Mouse (Mus musculus): ENCODE data around the gene Sec14l1.
"Not testable (repeated sequence)": the region's sequence is repeated elsewhere in the genome, so short reads cannot be mapped to it uniquely, and the experiment has no call there.

Sec14l1 gene

DNA sequence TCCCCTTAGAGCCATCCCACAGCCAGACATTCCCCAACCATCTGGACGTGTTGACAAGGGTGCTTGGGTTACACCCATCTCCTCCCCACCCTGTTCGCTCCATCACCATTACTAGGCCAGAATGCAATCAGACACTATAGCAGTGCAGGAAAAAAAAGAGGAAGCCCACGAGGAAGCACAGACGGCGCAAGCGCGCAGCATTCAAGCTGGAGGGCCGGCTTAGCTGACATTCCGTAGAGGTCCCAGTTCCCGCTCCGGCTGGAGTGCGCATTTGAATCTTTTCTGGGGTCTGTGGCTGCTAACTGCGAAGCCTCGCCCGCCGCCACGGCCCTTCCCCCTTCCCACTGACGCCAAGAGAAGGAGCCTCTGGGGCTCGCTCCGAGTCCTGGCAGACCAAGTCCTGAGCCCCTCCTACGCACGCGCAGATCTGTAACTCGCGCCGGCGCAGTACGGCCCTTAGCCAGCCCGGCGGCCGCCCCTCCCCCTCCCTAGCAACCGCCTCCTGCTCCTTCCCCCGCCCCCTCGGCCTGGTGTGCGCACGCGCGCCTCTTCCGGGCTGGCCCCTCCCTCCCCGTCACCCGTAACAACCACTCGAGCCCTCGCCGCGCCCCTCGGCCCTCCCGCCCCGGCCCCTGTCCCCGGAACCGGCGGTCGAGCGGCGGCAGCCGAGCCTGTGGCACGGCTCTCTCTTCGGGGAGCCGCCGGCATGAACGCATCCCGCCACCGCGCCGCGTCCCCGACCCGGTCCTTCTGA, at the start of gene Sec14l1:
Sec14l1 (plus strand) TSS at position 577 of the 754 bp plus-strand sequence.
- DNase-seq (ENCODE audit: low spot score), result peak; percentile 99

DNA sequence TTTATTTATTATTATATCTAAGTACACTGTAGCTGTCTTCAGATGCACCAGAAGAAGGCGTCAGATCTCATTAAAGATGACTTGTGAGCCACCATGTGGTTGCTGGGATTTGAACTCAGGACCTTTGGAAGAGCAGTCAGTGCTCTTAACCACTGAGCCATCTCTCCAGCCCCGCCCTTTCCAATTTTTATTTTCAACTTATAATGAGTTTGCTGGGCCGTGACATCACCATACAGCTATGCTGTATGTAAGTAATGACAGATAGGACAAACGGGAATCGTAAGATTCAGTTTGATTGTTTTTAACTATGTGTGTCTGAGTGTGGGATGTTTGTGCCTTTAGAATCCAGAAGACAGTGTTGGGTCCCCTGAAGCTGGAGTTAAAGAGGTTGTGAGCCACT, 49.4 kb upstream of the Sec14l1 start:
- DNase-seq (ENCODE audit: low spot score), result not testable (repeated sequence)

DNA sequence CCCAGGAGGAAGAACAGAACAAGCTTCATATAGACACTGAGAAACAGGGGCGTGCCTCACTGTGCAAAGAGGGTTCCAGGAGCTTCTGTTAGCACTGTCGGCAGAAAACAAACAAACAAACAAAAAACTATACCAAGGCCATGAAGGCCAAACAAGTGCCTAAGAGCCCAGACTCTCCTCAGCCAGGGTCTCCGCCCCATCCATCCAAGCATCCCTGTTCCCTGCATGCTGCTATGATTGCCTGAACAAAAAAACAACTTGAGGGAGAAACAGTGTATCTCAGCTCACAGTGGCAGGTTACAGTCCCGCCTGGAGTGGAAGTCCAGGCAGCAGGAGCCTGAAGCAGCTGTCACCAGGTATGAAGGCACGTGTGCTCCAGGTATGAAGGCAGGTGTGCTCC, 48.2 kb upstream of the Sec14l1 start:
- no peak for DNase-seq (ENCODE audit: low spot score)

DNA sequence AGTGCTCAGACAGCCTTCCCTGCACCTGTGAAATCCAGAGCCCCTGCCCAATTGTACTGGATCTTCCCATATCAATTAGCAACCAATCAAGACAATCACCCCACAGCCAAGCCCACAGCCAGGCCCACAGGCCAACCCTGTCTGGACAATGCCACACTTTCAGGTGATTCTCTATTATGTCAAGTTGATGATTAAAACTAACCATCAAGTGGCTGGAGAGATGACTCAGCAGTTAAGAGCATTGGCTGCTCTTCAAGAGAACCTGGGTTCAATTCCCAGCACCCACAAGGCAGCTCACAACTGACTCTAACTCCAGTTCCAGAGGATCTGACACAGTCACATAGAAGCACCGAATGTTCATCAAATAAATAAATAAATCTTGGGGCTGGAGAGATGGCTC, 46.6 kb upstream of the Sec14l1 start:
- no peak for DNase-seq (ENCODE audit: low spot score)

DNA sequence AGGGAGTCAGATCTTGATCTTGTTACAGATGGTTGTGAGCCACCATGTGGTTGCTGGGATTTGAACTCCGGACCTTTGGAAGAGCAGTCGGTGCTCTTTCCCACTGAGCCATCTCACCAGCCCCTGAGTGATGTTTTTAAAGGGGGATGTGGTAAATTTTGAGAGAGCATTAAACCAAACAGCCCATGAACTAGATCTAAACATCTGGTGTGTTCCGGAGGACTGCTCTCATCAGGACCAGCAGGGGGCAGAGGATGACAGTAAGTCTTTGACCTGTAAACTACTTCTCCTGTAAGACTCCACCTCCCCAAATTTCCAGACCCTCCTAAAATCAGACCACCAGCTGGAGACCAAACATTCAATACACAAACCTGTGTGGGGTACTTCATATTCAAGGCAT, 45.9 kb upstream of the Sec14l1 start:
- no peak for DNase-seq (ENCODE audit: low spot score)

DNA sequence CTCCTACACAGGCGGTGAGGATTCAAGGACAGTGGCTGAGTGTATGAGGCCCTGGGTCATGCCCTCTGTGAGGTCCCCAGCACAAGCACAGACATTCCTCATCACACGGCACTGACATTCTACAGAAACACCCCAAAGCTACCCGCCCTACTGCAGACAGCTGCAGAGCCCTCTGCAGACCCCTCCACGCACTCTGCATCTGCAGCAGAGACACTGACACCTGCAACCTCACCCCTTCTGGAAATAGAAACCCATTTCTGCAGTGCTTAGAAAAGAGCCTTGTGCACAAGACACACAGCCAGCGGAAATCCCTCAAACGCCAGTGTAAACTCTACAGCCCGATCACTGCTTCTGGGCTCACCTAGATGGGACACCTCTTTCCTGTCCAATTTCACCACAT, 44.3 kb upstream of the Sec14l1 start:
- no peak for DNase-seq (ENCODE audit: low spot score)

DNA sequence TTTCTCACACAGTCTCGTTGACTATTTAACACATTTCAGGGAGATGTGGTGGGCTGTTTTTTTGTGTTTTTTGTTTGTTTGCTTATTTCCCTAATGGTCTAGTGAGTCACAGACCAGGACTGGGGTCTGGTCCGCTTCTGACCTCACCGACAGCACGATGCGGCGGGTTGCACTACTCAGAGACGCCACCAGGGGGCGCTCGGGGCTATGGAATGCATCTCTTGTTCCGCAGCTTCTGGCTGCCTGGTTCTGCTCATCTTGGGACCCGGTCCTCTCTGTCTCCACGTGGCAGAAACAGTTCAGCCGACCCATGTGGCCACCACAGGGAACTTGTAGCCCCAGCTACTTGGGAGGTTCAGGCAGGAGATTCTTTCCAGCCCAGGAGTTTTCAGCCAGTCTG, 42.8 kb upstream of the Sec14l1 start:
- peak; percentile 80 for DNase-seq (ENCODE audit: low spot score)

DNA sequence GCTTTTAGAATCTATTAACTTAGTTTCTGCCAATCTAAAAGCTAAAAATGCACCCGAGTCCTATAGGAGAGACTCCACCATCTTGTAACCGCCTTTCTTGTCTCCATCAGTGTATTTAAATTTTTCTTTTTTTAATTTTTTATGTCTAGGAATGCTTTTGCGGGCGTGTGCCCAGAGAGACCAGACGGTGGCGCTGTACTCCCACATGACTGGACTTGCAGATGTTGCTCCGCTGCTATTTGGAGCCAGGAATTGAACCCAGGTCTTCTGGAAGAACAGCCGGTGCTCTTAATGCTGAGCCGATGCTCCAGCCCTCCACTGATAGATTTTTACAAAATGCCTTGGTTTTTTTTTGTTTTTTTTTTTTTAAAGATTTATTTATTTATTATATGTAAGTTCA, 41.5 kb upstream of the Sec14l1 start:
- no peak for DNase-seq (ENCODE audit: low spot score)

DNA sequence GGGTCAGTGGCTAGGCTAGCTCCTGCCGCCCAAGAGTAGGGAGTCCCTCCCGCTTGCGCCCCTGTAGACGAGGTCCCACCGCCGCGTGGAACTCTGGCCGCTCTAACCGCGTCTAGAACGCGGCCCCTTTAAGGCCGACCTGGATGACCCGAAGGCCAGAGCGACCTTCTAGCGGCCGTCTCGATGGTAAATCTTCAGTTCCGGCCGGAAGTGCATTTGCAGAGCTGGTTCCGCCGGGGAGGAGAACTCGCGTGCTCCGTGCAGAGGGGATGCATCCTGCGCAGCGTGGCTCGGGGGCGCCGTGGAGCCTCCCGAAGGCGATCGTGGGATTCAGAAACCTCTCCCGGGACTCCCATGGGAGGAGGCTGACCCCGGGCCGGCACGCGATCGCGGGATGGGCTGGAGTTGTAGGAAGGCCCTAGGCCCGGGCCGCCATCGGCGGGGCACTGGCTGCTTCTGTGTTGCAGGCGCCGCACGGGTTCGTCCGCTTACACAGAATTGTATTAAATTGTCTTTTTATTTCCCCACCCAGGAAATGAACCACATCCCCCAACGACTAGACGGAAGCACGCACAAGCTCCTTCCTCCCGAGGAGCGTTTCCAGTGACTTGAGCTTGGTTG, 38.3 kb upstream of the Sec14l1 start:
- DNase-seq (ENCODE audit: low spot score), result peak; percentile 89

DNA sequence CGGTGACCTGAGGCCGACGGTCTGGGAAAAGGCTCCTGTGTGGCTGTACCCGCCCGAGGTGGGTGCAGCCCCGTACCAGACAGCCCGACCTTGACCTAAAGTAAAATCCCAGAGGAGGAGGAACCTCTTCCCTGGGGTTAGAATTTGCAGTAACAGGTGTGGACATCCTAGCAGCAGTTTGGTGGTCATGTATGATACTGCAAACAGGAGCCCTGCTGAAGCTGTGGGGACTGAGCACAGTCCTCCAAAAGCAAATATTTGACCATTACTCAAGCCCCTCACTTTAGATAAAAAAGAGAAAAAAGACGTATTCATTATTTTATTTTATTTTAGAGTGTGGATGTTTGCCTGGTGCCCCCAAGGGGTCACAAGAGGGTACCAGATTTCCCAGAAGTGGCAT, 37.7 kb upstream of the Sec14l1 start:
- DNase-seq (ENCODE audit: low spot score), result no peak

DNA sequence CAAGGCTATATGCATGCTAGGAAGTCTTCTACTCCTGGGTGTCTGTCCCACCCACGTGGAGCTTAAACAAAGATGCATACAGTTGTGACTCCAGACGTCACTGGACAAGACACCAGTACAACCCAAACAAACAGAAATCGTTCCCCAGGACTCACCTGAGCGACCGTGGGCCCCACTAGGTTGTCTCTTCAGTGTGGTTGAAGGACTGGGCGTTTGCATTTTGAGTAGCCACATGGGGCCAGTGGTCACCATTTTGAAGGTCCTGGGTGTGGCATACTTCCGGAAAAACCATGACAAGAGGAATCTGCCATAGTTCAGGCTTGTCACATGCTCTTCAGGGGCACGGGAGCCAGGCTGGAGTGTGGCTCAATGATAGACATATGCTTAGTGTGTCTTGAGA, 37.1 kb upstream of the Sec14l1 start:
- DNase-seq (ENCODE audit: low spot score), result no peak

DNA sequence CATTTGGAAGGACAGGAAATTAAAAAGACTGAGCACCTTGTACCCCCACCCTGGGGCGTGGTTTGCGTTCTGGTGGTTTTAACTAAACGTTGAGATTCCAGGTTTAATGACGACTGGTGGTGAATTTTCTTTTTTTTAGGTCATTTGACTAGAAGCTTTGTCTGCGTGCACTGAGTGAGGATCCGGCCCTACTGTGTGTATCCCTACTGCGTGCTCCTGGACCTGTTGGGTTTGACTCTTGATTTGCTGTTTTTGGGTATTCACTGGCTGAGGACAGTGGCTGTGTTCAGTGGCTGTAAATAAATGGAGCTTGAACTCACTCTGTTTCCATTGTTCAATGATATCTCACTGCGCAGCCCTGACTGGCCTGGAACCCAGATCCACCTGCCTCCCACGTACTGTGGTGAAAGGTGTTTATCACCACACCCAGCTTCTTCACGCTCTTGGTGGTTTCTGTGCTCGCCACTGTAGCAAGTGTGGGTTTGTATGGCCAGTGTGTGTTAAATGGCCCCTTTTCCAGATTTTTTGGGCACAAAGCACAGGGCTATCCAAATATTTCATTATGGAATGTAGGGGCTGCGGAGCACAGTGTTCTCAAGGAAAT, 36.2 kb upstream of the Sec14l1 start:
- no peak for DNase-seq (ENCODE audit: low spot score)

DNA sequence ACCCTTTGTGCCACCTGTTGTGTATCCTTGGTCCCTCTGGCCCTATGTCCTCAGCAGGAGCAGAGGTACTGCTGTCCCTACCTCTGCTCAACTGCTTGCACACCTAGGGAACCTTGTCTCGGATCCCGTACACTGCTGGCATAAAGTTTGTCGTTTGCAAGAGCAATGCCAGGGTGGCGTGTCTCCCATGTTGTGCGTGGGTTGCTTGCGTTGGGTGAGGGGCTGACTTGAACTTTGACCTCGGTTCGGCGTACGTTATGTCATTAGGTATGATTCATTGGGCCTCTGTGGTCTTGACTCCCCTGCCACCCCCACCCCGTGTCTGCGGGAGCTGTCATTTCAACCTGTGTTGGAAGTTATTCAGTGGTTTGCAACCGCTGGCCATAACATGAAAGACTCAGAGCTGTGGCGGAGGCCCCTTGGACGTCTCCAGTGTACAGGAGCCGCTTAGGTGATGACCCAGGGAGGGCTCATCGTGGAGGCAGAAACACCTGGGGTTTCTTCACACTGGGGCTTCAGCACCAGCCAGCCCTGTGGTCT, 35.2 kb upstream of the Sec14l1 start:
- no peak for DNase-seq (ENCODE audit: low spot score)

DNA sequence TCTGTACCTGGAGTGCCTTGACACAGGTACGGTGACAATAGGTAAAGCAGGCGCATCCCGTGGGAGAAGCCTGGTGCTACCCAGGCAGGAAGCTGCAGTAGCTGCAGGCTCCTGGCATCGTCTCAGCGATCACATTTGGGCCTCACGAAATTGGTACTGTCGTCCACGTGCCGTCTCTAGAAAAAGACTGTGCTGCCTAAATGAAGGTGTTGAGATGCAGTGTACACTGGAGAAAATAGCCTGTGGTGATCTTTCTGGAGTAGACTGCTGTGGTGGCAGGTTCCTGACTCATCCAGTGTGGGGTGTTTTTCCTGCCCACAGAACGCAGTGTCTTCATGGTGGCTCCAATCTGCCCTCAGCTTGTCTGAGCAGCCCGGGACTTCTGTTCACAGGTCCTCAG, 34.8 kb upstream of the Sec14l1 start:
- no peak for DNase-seq (ENCODE audit: low spot score)

DNA sequence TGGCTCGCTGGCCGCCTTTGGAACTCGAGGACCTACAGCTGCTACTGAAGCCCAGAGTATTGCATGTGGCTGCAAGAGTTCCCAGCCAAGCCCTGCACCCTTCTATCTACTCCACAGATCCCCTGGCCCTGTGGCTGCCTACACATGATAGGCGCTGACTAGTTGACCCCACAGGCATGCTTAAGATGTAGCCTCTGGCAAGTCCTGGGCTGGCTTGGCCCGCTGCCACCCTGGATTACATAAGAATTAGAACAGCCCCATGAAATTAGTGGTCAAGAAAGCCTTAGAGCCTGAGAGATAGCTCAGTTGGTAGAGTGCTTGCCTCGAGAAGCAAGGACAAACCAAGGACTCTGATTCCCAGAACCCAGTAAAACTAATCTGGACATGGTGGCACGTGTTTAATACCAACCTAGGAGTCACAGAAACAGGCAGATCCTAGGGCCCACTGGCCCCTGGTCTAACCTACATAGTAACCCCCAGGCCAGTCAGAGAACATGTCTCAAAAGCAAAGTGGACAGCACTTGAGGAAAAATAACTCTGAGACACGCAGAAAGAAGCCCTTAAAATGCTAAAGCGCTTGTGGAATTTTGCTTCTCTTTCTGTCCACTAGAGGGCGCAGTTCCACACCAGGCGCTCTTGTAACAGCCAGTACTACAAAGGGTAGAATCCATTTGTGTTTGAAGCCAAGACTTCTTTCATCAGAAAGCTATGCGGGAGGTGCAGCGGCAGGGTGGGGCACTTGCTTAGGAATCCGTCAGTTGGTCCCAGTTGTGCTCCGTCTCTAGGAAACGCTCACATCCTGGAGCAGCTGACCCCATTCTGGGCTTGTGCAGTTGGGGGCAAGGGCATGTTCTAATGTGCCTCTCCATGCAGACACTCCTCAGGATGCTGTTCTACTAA, 33.6 kb upstream of the Sec14l1 start:
- peak; percentile 71 for DNase-seq (ENCODE audit: low spot score)

DNA sequence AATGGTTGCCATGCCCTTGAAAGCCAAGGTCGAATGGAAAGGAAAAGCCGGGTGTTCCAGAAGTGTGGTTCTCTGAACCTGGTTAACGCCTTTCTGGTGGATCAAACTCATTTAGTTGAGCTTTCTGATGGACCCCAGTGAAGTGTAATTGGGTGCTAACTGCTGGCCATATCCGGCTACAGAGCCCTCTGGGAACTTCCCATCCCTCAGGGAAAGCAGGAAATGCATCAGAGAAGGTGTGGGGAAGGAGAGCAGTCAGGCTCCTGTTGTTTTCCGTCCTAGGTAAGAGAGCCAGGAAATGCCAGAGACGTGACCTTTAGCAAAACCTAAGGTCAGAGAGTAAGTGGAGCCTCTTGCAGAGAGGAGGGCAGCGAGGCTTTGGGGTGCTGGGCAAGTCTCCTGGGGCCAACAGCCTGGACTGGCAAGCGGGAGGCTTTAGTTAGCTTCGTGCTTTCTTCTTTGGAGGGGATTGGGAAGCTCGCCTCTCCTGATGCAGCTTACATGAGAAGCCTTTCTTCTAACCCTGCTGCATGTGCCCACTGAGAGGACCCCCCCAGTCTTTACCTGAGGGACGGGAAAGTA, 32.5 kb upstream of the Sec14l1 start:
- DNase-seq (ENCODE audit: low spot score), result no peak

DNA sequence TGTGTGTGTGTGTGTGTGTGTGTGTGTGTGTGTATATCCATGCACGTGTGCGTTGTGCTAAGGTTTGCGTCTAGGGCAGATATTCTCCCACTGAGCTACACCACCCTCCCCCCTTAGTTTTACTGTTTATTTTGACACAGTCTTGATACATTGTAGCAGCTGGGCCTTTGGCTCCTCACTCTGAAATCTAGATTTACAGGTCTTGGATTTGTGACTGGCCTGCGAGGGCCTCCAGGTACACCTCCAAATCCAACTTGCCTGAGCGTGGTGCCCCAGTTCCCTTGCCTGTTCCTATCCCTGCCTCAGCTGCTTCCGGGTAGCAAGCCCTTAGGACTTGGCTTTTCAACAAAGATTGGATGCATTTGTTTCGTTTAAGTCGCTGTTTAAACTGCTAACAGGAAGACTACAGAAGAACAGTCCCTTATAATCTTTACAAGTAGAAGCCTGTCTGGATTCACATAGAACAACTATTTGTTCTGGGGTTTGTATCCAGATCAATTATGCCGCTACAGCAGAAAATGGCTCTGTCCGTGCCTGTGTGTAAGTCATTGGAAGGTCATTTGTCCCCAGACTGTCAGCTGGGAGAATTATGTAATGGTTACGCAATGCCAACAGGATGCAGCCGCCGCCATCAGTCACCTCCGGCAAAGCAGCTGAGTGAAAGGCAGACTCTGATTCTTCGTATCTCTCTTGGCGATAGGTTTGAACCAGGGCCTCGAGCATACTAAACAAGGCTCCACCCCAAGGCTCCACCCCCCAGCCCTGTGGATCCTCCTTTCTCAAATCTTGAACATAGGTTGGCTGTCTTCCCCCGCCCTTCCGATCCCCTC, 31.7 kb upstream of the Sec14l1 start:
- DNase-seq (ENCODE audit: low spot score), result peak; percentile 73

DNA sequence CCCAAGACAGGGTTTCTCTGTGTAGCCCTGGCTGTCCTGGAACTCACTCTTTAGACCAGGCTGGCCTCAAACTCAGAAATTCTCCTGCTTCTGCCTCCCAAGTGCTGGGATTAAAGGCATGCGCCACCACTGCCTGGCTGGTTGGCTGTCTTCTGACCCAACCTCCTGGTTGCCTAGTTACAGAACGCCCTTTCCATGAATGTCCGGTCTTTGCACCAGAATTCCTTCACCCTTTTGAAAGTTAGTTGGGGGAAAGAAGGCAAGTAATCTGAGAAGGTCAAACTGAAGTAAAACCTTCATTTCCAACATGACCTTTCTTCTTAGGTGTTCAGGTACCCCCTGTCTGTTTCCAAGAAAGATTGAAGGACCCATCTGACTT, 31.1 kb upstream of the Sec14l1 start:
- DNase-seq (ENCODE audit: low spot score), result not testable (repeated sequence)

DNA sequence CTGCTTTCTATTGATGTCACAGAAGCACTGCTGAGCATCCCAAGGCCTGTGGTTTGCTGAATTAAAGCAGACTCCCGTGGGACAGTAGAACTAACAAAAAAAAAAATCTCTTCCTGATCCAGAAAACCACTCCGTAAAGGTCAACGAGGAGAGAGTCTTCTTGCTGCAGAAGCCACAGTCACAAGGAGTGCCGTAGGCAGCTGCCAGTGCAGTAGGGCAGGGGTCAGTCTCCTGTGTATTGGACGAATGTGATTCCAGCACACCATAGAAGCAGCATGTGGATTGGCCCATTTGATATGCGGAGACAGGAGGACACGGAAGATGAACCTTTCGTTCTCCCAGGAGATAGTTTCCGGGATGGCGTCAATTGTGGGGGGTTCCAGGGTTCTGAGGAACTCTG, 28.8 kb upstream of the Sec14l1 start:
- no peak for DNase-seq (ENCODE audit: low spot score)

DNA sequence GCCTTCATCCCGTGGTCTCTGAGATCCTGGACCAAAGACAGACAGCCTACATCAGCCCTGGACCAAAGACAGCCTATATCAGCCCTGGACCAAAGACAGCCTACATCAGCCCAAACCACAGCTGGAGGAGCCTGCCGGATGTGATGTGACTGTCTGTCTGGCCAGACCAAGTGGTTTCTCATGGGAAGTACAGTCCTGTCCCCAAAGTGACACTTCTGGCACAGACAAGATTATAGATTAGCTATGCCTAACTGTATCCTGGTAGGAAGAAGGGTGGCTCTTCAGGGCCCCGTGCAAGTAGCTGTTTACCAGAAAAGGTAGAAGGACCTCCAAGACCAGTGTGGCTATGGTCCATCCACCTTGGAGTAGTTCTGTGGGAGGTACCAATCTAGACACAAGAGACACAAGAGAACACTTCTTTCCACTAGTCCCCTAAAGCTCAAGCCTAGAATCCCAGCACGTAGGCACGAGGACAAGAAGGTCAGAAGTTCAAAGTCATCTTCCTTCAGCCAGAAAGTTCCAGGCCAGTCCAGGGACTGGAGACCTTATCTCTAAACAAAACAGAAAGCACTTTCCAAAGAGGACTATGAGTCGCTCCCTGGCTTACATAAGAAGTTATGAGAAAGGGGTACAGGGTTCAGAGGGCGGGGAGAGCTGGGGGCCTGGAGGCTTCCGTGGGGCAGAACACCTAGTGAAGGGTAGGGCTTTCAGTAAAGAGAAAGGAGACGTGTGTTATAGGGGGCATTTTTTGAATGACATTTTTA, 27.8 kb upstream of the Sec14l1 start:
- no peak for DNase-seq (ENCODE audit: low spot score)

Measured in yolk sac, embryonic 10.5 days (tissue).